Mouse (Mus musculus) bone marrow, adult 2 months (tissue): ENCODE data around the gene Reln.

Source experiments
- CTCF ChIP-seq: fragments of 200-500 bp; IDR thresholded peaks from 2 replicates; pipeline ENCODE4 v1.5.1; 2011; ENCODE audit warnings: low read length, control low read depth; ENCODE audit not compliant: control insufficient read depth, insufficient read depth
- POLR2A ChIP-seq: fragments of 200-500 bp; IDR thresholded peaks from 2 replicates; pipeline ENCODE4 v1.6.1; 2011; ENCODE audit warnings: low read depth, mild to moderate bottlenecking, control low read depth, low read length, borderline replicate concordance; ENCODE audit not compliant: control insufficient read depth

DNA sequence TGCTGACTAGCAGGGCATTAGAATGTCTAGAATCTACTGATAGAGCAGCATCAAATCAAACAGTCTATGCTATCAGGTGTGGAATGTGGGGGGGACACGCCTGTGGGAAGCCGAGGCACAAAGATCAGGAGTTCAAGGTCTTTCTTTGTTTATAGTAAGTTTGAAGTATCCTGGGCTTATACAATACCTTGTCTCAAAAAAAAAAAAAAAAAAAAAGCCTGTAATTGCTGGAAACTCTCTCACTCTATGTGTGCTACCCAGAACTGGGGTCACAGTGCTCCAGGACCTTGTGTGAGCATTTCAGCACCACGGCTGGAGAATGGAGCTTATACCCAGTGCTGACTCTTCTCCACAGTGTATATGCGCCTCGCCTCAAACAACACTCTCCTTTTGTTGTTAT is 43.7 kb downstream of the Reln start:
- TF ChIP-seq CTCF (no peak), POLR2A (no peak)
